Mouse (Mus musculus) hindbrain, embryonic 16.5 days (tissue): Measurements from ENCODE around the gene Zbtb24. TPM values are rescaled to one million over a fixed set of nuclear protein-coding genes. Genes with fewer than 3 reads are reported as not detected.

Experiments
- ATAC-seq: fragments of 200-750 bp; cut with Nextera tagmentation; 2 replicates; pipeline ENCODE4 v1.8.0; 2017; ENCODE audit warnings: moderate TSS enrichment, moderate library complexity
- H3K27ac ChIP-seq: fragments of 300-500 bp; sonication (generic); 2 replicates; pipeline ENCODE4 v1.5.1; 2014; ENCODE audit warnings: low read depth, mild to moderate bottlenecking, control low read depth, low read length, moderate library complexity
- H3K27me3 ChIP-seq: fragments of 300-500 bp; sonication (generic); replicated peaks from 2 replicates; pipeline ENCODE4 v1.6.1; 2014; ENCODE audit warnings: low read length; ENCODE audit not compliant: control insufficient read depth, insufficient read depth
- H3K36me3 ChIP-seq: fragments of 300-500 bp; sonication (generic); 2 replicates; pipeline ENCODE4 v1.6.1; 2014; ENCODE audit warnings: mild to moderate bottlenecking, low read length, moderate library complexity, mixed read lengths; ENCODE audit not compliant: control insufficient read depth, insufficient read depth
- H3K4me1 ChIP-seq: fragments of 300-500 bp; sonication (generic); 2 replicates; pipeline ENCODE4 v1.6.1; 2014; ENCODE audit warnings: low read depth, low read length; ENCODE audit not compliant: control insufficient read depth, insufficient read depth
- H3K4me2 ChIP-seq: fragments of 300-500 bp; sonication (generic); 2 replicates; pipeline ENCODE4 v1.6.1; 2014; ENCODE audit warnings: mild to moderate bottlenecking, low read length, control low read depth, moderate library complexity
- H3K4me3 ChIP-seq: fragments of 300-500 bp; sonication (generic); 2 replicates; pipeline ENCODE4 v1.5.1; 2014; ENCODE audit warnings: mild to moderate bottlenecking, low read length, control low read depth, moderate library complexity
- H3K9ac ChIP-seq: fragments of 300-500 bp; sonication (generic); 2 replicates; pipeline ENCODE4 v1.6.1; 2014; ENCODE audit warnings: low read depth, mild to moderate bottlenecking, control low read depth, low read length, moderate library complexity
- H3K9me3 ChIP-seq: fragments of 300-500 bp; sonication (generic); 2 replicates; pipeline ENCODE4 v1.6.1; 2014; ENCODE audit warnings: mild to moderate bottlenecking, low read length, moderate library complexity; ENCODE audit not compliant: control insufficient read depth
- WGBS: fragments of 180-500 bp; shearing (Covaris S2); extraction: QIAGEN DNeasy Blood & Tissue Kit; methylation state at CpG from one replicate; pipeline ENCODE4 v1.1.7; 2014; 5-methylcytosine and 5-hydroxymethylcytosine counted together
- polyA plus RNA-seq: library from polyadenylated mRNA; unstranded; fragments of >200 nt; fragmentation: Nextera tagmentation; extraction: Ambion mirVana; gene quantifications from 2 replicates; pipeline ENCODE4 v1.2.1, GENCODE M21; 2015

The Zbtb24 gene
- polyA plus RNA-seq, 1 experiment from 2014 or later, result 16.9 TPM

GRCm38 (mm10) chr10:41474981-41475391 is 24.8 kb downstream of the Zbtb24 start:
- Histone ChIP-seq H3K4me3 (no peak overlapping the region), H3K9ac (no peak overlapping the region), H3K27me3 (no peaks in the 10 kb centered on the region), H3K27ac (peak overlapping the region; percentile 2; the same call in 1 of the 2 replicates), H3K36me3 (no peaks in the 10 kb centered on the region), H3K4me2 (no peak overlapping the region), H3K9me3 (no peaks in the 10 kb centered on the region), H3K4me1 (peaks cover 19% of the 10 kb centered on the region)
- WGBS, result 76% methylated on average over 1 of the region's 1 CpGs
- ATAC-seq, result no peak

GRCm38 (mm10) chr10:41476171-41477017 is 26.2 kb downstream of the Zbtb24 start, which contains the start of gene Mical1:
Mical1 (plus strand) TSS chr10:41476314.
- Histone ChIP-seq H3K4me3 (peak within 1 kb of the TSS; percentile 52), H3K9ac (peak within 1 kb of the TSS; percentile 68), H3K4me2 (peak within 1 kb of the TSS; percentile 98), H3K27ac (peak within 1 kb of the TSS; percentile 80), H3K4me1 (peaks cover 19% of the 10 kb centered on the region), H3K36me3 (no peaks in the 10 kb centered on the region), H3K9me3 (no peaks in the 10 kb centered on the region), H3K27me3 (no peaks in the 10 kb centered on the region)
- peak; percentile 59 for ATAC-seq
- WGBS, result under 1% methylated on average over 35 of the region's 35 CpGs

- Histone ChIP-seq H3K4me1 (peaks cover 19% of the 10 kb centered on the region), H3K36me3 (no peaks in the 10 kb centered on the region), H3K27ac (peak overlapping the region; percentile 80), H3K4me2 (peak overlapping the region; percentile 98), H3K4me3 (peak overlapping the region; percentile 52), H3K9ac (peak overlapping the region; percentile 68), H3K9me3 (no peaks in the 10 kb centered on the region), H3K27me3 (no peaks in the 10 kb centered on the region)
- WGBS, result under 1% methylated on average over 9 of the region's 9 CpGs
- ATAC-seq, result peak; percentile 22
These were observed 26.8 kb downstream of the Zbtb24 start for GRCm38 (mm10) chr10:41477018-41477277.

DNA sequence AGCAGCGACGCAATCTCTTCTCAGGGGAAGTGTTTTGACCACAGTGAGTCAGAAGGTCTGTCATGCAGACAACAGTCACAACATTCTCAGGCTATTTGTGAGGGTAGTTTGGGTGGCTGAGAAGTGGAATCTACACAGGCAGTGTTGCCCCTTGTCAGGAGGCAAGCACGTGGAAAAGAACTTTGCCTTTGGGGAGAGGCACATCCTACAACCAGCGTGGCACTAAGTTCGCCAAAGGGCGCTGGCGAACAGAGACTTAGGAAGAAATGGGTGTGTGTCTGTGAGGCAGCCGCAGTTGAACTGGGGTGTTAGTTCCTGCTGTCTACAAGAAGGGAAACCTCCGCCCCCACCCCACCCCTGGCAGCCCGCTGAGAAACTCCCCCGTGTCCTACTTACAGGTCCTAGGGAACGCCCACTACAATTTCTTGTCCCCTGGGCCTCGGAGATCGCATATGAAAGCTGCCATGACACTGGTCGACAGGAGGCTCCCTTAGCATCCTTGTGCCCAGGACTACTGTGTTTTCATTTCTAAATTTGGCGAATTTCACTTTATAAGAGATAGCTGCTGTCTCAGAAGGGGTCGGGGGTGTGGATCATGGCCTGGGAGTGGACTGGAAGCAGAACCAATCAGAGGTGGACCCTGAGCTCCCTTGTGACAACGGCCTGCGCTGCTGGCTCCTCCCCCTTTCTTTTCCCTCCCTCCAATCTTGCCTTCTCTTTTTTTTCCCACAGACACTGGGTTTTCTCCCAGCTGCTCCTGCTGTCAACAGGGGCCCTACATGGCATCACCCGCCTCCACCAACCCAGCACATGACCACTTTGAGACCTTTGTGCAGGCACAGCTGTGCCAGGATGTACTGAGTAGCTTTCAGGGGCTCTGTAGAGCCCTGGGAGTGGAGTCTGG is 27.3 kb downstream of the Zbtb24 start:
- peak overlapping the region; percentile 52 for H3K4me3 ChIP-seq
- H3K36me3 ChIP-seq, result no peaks in the 10 kb centered on the region
- peak; percentile 78 for ATAC-seq
- peak overlapping the region; percentile 98 for H3K4me2 ChIP-seq
- H3K27ac ChIP-seq, result peak overlapping the region; percentile 80
- peaks cover 19% of the 10 kb centered on the region for H3K4me1 ChIP-seq
- peak overlapping the region; percentile 68 for H3K9ac ChIP-seq
- no peaks in the 10 kb centered on the region for H3K27me3 ChIP-seq
- 2% methylated on average over 20 of the region's 20 CpGs for WGBS
- no peaks in the 10 kb centered on the region for H3K9me3 ChIP-seq

DNA sequence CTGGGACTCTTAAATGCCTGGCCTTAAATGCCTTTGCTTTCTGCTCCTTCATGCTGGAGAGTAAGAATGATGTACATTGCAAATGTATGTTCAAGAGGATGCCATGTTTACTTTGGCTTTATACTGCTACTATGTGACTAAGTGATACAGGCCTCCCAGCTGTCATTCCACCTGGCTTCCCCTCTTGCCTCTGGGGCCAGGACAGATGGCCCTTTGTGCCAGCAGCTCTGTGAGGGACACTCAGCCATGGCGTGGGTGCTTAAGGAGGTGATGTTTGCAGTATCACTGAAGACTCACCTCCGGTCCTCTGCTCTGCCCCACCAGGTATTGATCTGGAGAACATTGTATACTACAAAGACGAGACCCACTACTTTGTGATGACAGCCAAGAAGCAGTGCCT is 29.8 kb downstream of the Zbtb24 start:
- no peak overlapping the region for H3K9ac ChIP-seq
- ATAC-seq, result no peak
- no peak overlapping the region for H3K27ac ChIP-seq
- H3K36me3 ChIP-seq, result peaks cover 2% of the 10 kb centered on the region; the same call in 1 of the 2 replicates
- H3K27me3 ChIP-seq, result no peaks in the 10 kb centered on the region
- peaks cover 19% of the 10 kb centered on the region for H3K4me1 ChIP-seq
- H3K4me2 ChIP-seq, result no peak overlapping the region
- no peaks in the 10 kb centered on the region for H3K9me3 ChIP-seq
- no peak overlapping the region for H3K4me3 ChIP-seq
- 87% methylated on average over 3 of the region's 3 CpGs for WGBS

GRCm38 (mm10) chr10:41480938-41481880 is 31.0 kb downstream of the Zbtb24 start:
- 74% methylated on average over 33 of the region's 33 CpGs for WGBS
- H3K9ac ChIP-seq, result no peak overlapping the region
- H3K4me3 ChIP-seq, result no peak overlapping the region
- H3K4me1 ChIP-seq, result peaks cover 13% of the 10 kb centered on the region
- H3K36me3 ChIP-seq, result peaks cover 10% of the 10 kb centered on the region; the same call in 1 of the 2 replicates
- H3K27me3 ChIP-seq, result no peaks in the 10 kb centered on the region
- no peaks in the 10 kb centered on the region for H3K9me3 ChIP-seq
- H3K4me2 ChIP-seq, result no peak overlapping the region
- no peak for ATAC-seq
- no peak overlapping the region for H3K27ac ChIP-seq

DNA sequence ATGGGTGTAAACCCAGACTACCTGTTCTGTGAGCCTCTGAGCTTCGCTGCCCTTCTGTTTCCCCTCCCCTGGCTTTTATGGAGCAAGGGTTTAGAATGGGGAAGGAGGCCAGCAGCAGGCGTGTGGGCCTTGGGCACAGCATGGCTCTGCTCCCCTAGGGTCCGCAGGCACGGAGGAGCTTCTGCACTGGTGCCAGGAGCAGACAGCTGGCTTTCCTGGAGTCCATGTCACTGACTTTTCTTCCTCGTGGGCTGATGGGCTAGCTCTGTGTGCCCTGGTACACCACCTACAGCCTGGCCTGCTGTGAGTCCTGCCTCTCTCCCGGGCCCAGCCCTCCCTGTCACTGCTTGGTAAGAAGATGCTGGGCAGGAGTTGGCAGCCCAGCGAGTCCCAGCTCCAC is 32.3 kb downstream of the Zbtb24 start:
- 66% methylated on average over 7 of the region's 7 CpGs for WGBS
- 0 out of 2 replicates have a peak, but pooled peaks have one; percentile 15 for ATAC-seq
- no peak overlapping the region for H3K9ac ChIP-seq
- H3K4me1 ChIP-seq, result peaks cover 1% of the 10 kb centered on the region; the same call in 1 of the 2 replicates
- peaks cover 10% of the 10 kb centered on the region; the same call in 1 of the 2 replicates for H3K36me3 ChIP-seq
- no peak overlapping the region for H3K4me2 ChIP-seq
- H3K9me3 ChIP-seq, result no peaks in the 10 kb centered on the region
- H3K27ac ChIP-seq, result no peak overlapping the region
- H3K4me3 ChIP-seq, result no peak overlapping the region
- no peaks in the 10 kb centered on the region for H3K27me3 ChIP-seq

- WGBS, result 90% methylated on average over 16 of the region's 16 CpGs
These were observed 35.6 kb downstream of the Zbtb24 start for GRCm38 (mm10) chr10:41485778-41486177.

More at GRCm38 (mm10) chr10:41485778-41486177, 35.6 kb downstream of the Zbtb24 start:
- Histone ChIP-seq H3K36me3 (peaks cover 10% of the 10 kb centered on the region; the same call in 1 of the 2 replicates), H3K4me1 (peaks cover 9% of the 10 kb centered on the region), H3K9ac (no peak overlapping the region), H3K27ac (no peak overlapping the region), H3K9me3 (no peaks in the 10 kb centered on the region), H3K27me3 (no peaks in the 10 kb centered on the region), H3K4me2 (no peak overlapping the region), H3K4me3 (no peak overlapping the region)
- ATAC-seq, result no peak
